Mouse (Mus musculus): ENCODE measurements around the gene Trub2.

GRCm38 (mm10) chr2:29827709-29828024 is 39.4 kb upstream of the Trub2 start:
- TF ChIP-seq GATA1 (IDR thresholded peaks at IDR 0.05; ENCODE audit: low read length) (no peak), TAL1 (IDR thresholded peaks at IDR 0.05; ENCODE audit: low read length) (no peak)
